In genomic region chr5:29150146-29150545, GRCm38 (mm10) we compare ENCODE assay signal across 23 mouse cellular contexts. TPM values are rescaled to one million over a fixed set of nuclear protein-coding genes. Genes with fewer than 3 reads are reported as not detected.
DNase-seq lines count a peak whose midpoint lies in the region; ATAC-seq lines count a peak whose summit lies in the region.
"Had no signal": no experiment of that assay in that cellular context is flagged by ENCODE, and none has a peak within 500 bp of the region (broad histone marks: within the 10 kb centered on the region; RNA-seq: fewer than 3 reads in every experiment).

No protein-coding gene starts in this region.

- H3K27ac ChIP-seq in lung, embryonic 16.5 days (ENCODE audit: low read length): no peak overlapping the region
- no peak overlapping the region for H3K27ac ChIP-seq in hindbrain, embryonic 12.5 days
- H3K27ac ChIP-seq: embryonic facial prominence, embryonic 13.5 days; forebrain, embryonic 13.5 days; gastrocnemius, adult 2 months; hindbrain, embryonic 10.5 days; hindbrain, embryonic 15.5 days had no signal

- H3K4me2 ChIP-seq in lung, embryonic 16.5 days (ENCODE audit: low read depth, low read length): no peak overlapping the region
- no peak overlapping the region for H3K4me2 ChIP-seq in hindbrain, embryonic 12.5 days (replicated peaks)
- H3K4me2 ChIP-seq: embryonic facial prominence, embryonic 13.5 days; forebrain, embryonic 13.5 days; heart, embryonic 12.5 days; hindbrain, embryonic 15.5 days had no signal

- no peak overlapping the region for H3K4me3 ChIP-seq in lung, embryonic 16.5 days (ENCODE audit: low read length)
- no peak overlapping the region for H3K4me3 ChIP-seq in hindbrain, embryonic 12.5 days
- H3K4me3 ChIP-seq: embryonic facial prominence, embryonic 13.5 days; forebrain, embryonic 13.5 days; gastrocnemius, adult 2 months; heart, embryonic 12.5 days; hindbrain, embryonic 10.5 days; hindbrain, embryonic 15.5 days had no signal

- H3K36me3 ChIP-seq in lung, embryonic 16.5 days (ENCODE audit: control insufficient read depth, insufficient read depth, low read length): no peaks in the 10 kb centered on the region
- H3K36me3 ChIP-seq in hindbrain, embryonic 12.5 days: no peaks in the 10 kb centered on the region
- H3K36me3 ChIP-seq: embryonic facial prominence, embryonic 13.5 days; G1E; heart, embryonic 12.5 days; hindbrain, embryonic 10.5 days; hindbrain, embryonic 15.5 days had no signal

- DNase-seq in embryo, embryonic 10 days (ENCODE audit: low spot score): peak; percentile 32
- DNase-seq in embryo, embryonic 11 days: no peak
- no peak for DNase-seq in lung, postnatal 14 days
- DNase-seq in urinary bladder, postnatal 14 days (ENCODE audit: low spot score): peak; percentile 15
- DNase-seq in urinary bladder, postnatal 25 days (ENCODE audit: low spot score): no peak
- no peak for DNase-seq in retina, postnatal 1 day
- DNase-seq: adrenal gland, adult 8-10 months; adrenal gland, postnatal 36 days; B cell, adult 2 months; cerebellum, adult 2 months; cerebellum, postnatal 14 days; forebrain, postnatal 0 days; gastrocnemius, adult 2 months; gastrocnemius, postnatal 25 days had no signal

- WGBS in lung, embryonic 16.5 days: 27% methylated on average over 4 of the region's 4 CpGs
- 51% methylated on average over 4 of the region's 4 CpGs for WGBS in hindbrain, embryonic 12.5 days

- no peaks in the 10 kb centered on the region for H3K27me3 ChIP-seq in lung, embryonic 16.5 days (ENCODE audit: control insufficient read depth, insufficient read depth, low read depth, low read length)
- H3K27me3 ChIP-seq in hindbrain, embryonic 12.5 days: no peaks in the 10 kb centered on the region
- H3K27me3 ChIP-seq: embryonic facial prominence, embryonic 13.5 days; forebrain, embryonic 13.5 days; heart, embryonic 12.5 days; hindbrain, embryonic 15.5 days had no signal

- peak; percentile 60; the same call in 1 of the 2 replicates for ATAC-seq in lung, embryonic 16.5 days (ENCODE audit: low read depth)
- ATAC-seq in hindbrain, embryonic 12.5 days (ENCODE audit: low FRiP score): no peak
- ATAC-seq: CD4-positive, CD25-positive, alpha-beta regulatory T cell, adult 4 months; forebrain, embryonic 13.5 days; forebrain, postnatal 0 days had no signal

- H3K9me3 ChIP-seq in lung, embryonic 16.5 days (ENCODE audit: control insufficient read depth, low read length): no peaks in the 10 kb centered on the region
- H3K9me3 ChIP-seq in hindbrain, embryonic 12.5 days (replicated peaks): no peaks in the 10 kb centered on the region
- H3K9me3 ChIP-seq: embryonic facial prominence, embryonic 13.5 days; forebrain, embryonic 13.5 days; G1E; heart, embryonic 12.5 days; hindbrain, embryonic 10.5 days; hindbrain, embryonic 15.5 days had no signal

- H3K4me1 ChIP-seq in lung, embryonic 16.5 days (replicated peaks; ENCODE audit: control insufficient read depth, insufficient read depth, low read length): no peaks in the 10 kb centered on the region
- H3K4me1 ChIP-seq in hindbrain, embryonic 12.5 days: no peaks in the 10 kb centered on the region
- H3K4me1 ChIP-seq: embryonic facial prominence, embryonic 13.5 days; forebrain, embryonic 13.5 days; heart, embryonic 12.5 days; hindbrain, embryonic 10.5 days; hindbrain, embryonic 15.5 days had no signal

- H3K9ac ChIP-seq in lung, embryonic 16.5 days (ENCODE audit: low read length): no peak overlapping the region
- H3K9ac ChIP-seq in hindbrain, embryonic 12.5 days: no peak overlapping the region
- H3K9ac ChIP-seq: embryonic facial prominence, embryonic 13.5 days; forebrain, embryonic 13.5 days; forebrain, postnatal 0 days; heart, embryonic 12.5 days; hindbrain, embryonic 15.5 days had no signal

RNA-seq across cellular contexts. Expression of gene Rnf32, which starts 45.6 kb away (rescaled TPM):
- polyA plus RNA-seq in lung, embryonic 16.5 days (2015; fragmentation: Nextera tagmentation; extraction: Ambion mirVana): 7.5 and 8.7 TPM in 2 replicates
- 10.4 and 12.3 TPM in 2 replicates for polyA plus RNA-seq in hindbrain, embryonic 12.5 days (2016; fragmentation: Nextera tagmentation; extraction: Ambion mirVana)

Comparison
In these comparisons a context has a peak if more than half of its experiments do, and no peak if none do; other contexts are left out.
1. DNase-seq: peak in embryo, embryonic 10 days (single experiment) and urinary bladder, postnatal 14 days (single experiment); none in embryo, embryonic 11 days (single experiment), lung, postnatal 14 days (single experiment), urinary bladder, postnatal 25 days (single experiment) and retina, postnatal 1 day (single experiment).